Mouse (Mus musculus) heart, postnatal 0 days (tissue): ENCODE data around the gene Tle6.

ENCODE experiments used
- CTCF ChIP-seq: IDR thresholded peaks from 2 replicates; pipeline ENCODE4 v1.5.1; 2016; ENCODE audit warnings: antibody characterized with exemption, control low read depth, low read depth
- EP300 ChIP-seq: IDR thresholded peaks from 2 replicates; pipeline ENCODE4 v1.6.1; 2016; ENCODE audit warnings: antibody characterized with exemption, low read depth

DNA sequence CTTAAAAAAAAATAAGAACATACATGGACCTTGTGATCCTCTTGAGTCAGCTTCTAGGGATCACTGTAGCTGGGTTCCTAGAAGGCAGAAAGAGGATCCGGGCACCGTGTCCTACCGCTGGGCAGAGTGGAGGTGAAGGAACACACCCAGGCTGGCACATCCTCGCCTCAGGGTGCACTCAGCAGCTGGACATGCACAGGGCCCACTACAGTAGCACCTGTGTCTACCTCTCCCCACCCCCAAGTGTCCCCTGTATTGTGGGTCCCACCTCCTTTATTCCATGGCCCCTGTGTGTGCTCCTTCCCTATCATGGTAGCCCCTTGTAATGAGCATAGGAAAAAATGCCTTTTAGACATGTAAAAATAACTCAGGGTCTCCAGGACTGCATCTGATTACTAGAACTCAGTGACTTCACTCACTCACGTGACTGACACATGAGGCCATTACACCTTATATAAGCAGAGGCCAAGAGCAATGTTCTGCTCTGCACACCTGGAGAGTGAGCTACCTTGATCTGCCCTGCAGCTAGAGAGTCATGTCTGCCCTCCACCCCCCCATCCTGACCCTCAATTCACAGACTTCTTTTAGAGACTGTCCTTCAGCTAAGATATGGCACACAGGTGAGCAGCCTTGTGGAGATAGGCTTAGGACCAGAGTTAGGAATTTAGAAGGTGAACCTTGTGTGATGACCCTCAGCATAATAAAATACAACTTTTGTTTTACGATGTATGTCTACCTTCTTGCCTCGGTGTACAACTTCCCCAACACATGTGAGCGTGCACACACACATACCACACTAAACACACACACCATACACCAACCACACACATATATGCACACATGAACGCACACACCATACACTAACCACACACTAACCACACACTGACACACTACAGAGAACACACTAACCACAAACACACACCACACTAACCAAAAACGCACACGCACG lies 3.4 kb upstream of the Tle6 start:
- TF ChIP-seq EP300 (no peak), CTCF (no peak)
